ENCODE assay signal across 26 mouse cellular contexts in genomic region chr4:8427812-8428211, GRCm38 (mm10).
A peak's percentile ranks its signal among the peaks of the same experiment; 100 is the strongest.
DNase-seq lines count a peak whose midpoint lies in the region; ATAC-seq and TF ChIP-seq lines count a peak whose summit lies in the region.
"Had no signal": no experiment of that assay in that cellular context is flagged by ENCODE, and none has a peak within 500 bp of the region (broad histone marks: within the 10 kb centered on the region; RNA-seq: fewer than 3 reads in every experiment).

No protein-coding gene starts in this region.

- no peak for TF ChIP-seq CTCF in liver, postnatal 0 days (IDR thresholded peaks at IDR 0.05; ENCODE audit: low read depth)

- no peaks in the 10 kb centered on the region for H3K9me3 ChIP-seq in liver, embryonic 15.5 days (replicated peaks)
- no peaks in the 10 kb centered on the region for H3K9me3 ChIP-seq in liver, embryonic 12.5 days (replicated peaks)
- H3K9me3 ChIP-seq in neural tube, embryonic 15.5 days (replicated peaks): no peaks in the 10 kb centered on the region
- H3K9me3 ChIP-seq in liver, postnatal 0 days (ENCODE audit: low read length): no peaks in the 10 kb centered on the region
- H3K9me3 ChIP-seq in limb, embryonic 10.5 days (replicated peaks): no peaks in the 10 kb centered on the region
- H3K9me3 ChIP-seq: embryonic facial prominence, embryonic 12.5 days; embryonic facial prominence, embryonic 15.5 days; G1E; hindbrain, embryonic 12.5 days had no signal

- ATAC-seq in liver, embryonic 15.5 days (ENCODE audit: insufficient read depth): peak; percentile 37; the same call in 1 of the 2 replicates
- ATAC-seq in liver, embryonic 12.5 days: no peak
- ATAC-seq in neural tube, embryonic 15.5 days (ENCODE audit: low FRiP score): no peak
- ATAC-seq in liver, postnatal 0 days: peak; percentile 35; the same call in 1 of the 2 replicates
- ATAC-seq: forebrain, embryonic 14.5 days; forebrain, postnatal 0 days; Patski had no signal

- no peak overlapping the region for H3K4me2 ChIP-seq in liver, embryonic 15.5 days
- no peak overlapping the region for H3K4me2 ChIP-seq in liver, embryonic 12.5 days
- no peak overlapping the region for H3K4me2 ChIP-seq in neural tube, embryonic 15.5 days
- H3K4me2 ChIP-seq in liver, postnatal 0 days (ENCODE audit: low read depth, low read length): no peak overlapping the region
- H3K4me2 ChIP-seq: embryonic facial prominence, embryonic 12.5 days; embryonic facial prominence, embryonic 15.5 days; heart, embryonic 11.5 days; hindbrain, embryonic 12.5 days had no signal

- no peaks in the 10 kb centered on the region for H3K27me3 ChIP-seq in liver, embryonic 15.5 days
- no peaks in the 10 kb centered on the region for H3K27me3 ChIP-seq in liver, embryonic 12.5 days (replicated peaks)
- no peaks in the 10 kb centered on the region for H3K27me3 ChIP-seq in neural tube, embryonic 15.5 days (replicated peaks)
- no peaks in the 10 kb centered on the region for H3K27me3 ChIP-seq in liver, postnatal 0 days (ENCODE audit: insufficient read depth, low read length)
- H3K27me3 ChIP-seq in limb, embryonic 10.5 days (ENCODE audit: low read depth, poor library complexity, severe bottlenecking): no peaks in the 10 kb centered on the region
- H3K27me3 ChIP-seq: CH12.LX; embryonic facial prominence, embryonic 15.5 days; hindbrain, embryonic 12.5 days; Patski had no signal

- H3K27ac ChIP-seq in liver, embryonic 15.5 days (replicated peaks): no peak overlapping the region
- no peak overlapping the region for H3K27ac ChIP-seq in liver, embryonic 12.5 days
- H3K27ac ChIP-seq in neural tube, embryonic 15.5 days (replicated peaks): no peak overlapping the region
- no peak overlapping the region for H3K27ac ChIP-seq in liver, postnatal 0 days (ENCODE audit: low read depth)
- no peak overlapping the region for H3K27ac ChIP-seq in limb, embryonic 10.5 days
- H3K27ac ChIP-seq: embryonic facial prominence, embryonic 12.5 days; embryonic facial prominence, embryonic 15.5 days; gastrocnemius, adult 2 months; hindbrain, embryonic 12.5 days had no signal

- 61% methylated on average over 4 of the region's 4 CpGs for WGBS in liver, embryonic 15.5 days (ENCODE audit: insufficient replicate concordance)
- 58% methylated on average over 4 of the region's 4 CpGs for WGBS in liver, embryonic 12.5 days (ENCODE audit: insufficient replicate concordance)
- WGBS in neural tube, embryonic 15.5 days: 85% methylated on average over 4 of the region's 4 CpGs
- 59% methylated on average over 4 of the region's 4 CpGs for WGBS in liver, postnatal 0 days (ENCODE audit: insufficient replicate concordance)
- WGBS in limb, embryonic 10.5 days: 83% methylated on average over 4 of the region's 4 CpGs

- no peak for TF ChIP-seq EP300 in liver, postnatal 0 days (IDR thresholded peaks at IDR 0.05; ENCODE audit: low read depth)

- H3K36me3 ChIP-seq in liver, embryonic 15.5 days (replicated peaks): no peaks in the 10 kb centered on the region
- no peaks in the 10 kb centered on the region for H3K36me3 ChIP-seq in liver, embryonic 12.5 days
- no peaks in the 10 kb centered on the region for H3K36me3 ChIP-seq in neural tube, embryonic 15.5 days
- H3K36me3 ChIP-seq in liver, postnatal 0 days (replicated peaks; ENCODE audit: insufficient read depth, low read length): no peaks in the 10 kb centered on the region
- no peaks in the 10 kb centered on the region for H3K36me3 ChIP-seq in limb, embryonic 10.5 days
- H3K36me3 ChIP-seq: embryonic facial prominence, embryonic 12.5 days; embryonic facial prominence, embryonic 15.5 days; G1E; hindbrain, embryonic 12.5 days had no signal

- DNase-seq in neural tube, embryonic 10.5 days (ENCODE audit: extremely low spot score, low spot score): peak; percentile 10
- no peak for DNase-seq in liver, postnatal 0 days
- DNase-seq in limb, embryonic 10.5 days (ENCODE audit: low spot score): no peak
- no peak for DNase-seq in left cerebral cortex, adult 11 months (ENCODE audit: low spot score)
- DNase-seq: adrenal gland, postnatal 10 days; adrenal gland, postnatal 36 days; B cell, adult 2 months; cerebellum, adult 11 months; cerebellum, adult 2 months; cerebellum, adult 9-11 months; cerebellum, postnatal 25 days; forebrain, postnatal 0 days; gastrocnemius, adult 2 months; gastrocnemius, postnatal 14 days; heart, adult 11 months had no signal

- H3K4me1 ChIP-seq in liver, embryonic 15.5 days (replicated peaks): no peaks in the 10 kb centered on the region
- no peaks in the 10 kb centered on the region for H3K4me1 ChIP-seq in liver, embryonic 12.5 days
- peaks cover 3% of the 10 kb centered on the region; the same call in 1 of the 2 replicates for H3K4me1 ChIP-seq in neural tube, embryonic 15.5 days
- 0 out of 2 replicates have a peak, but pooled peaks cover 6% of the 10 kb centered on the region for H3K4me1 ChIP-seq in liver, postnatal 0 days (ENCODE audit: insufficient read depth)
- peaks cover 16% of the 10 kb centered on the region for H3K4me1 ChIP-seq in limb, embryonic 10.5 days

- no peak overlapping the region for H3K4me3 ChIP-seq in liver, embryonic 15.5 days (replicated peaks)
- no peak overlapping the region for H3K4me3 ChIP-seq in liver, embryonic 12.5 days
- no peak overlapping the region for H3K4me3 ChIP-seq in neural tube, embryonic 15.5 days (replicated peaks)
- no peak overlapping the region for H3K4me3 ChIP-seq in liver, postnatal 0 days (ENCODE audit: low read depth, low read length)
- H3K4me3 ChIP-seq in limb, embryonic 10.5 days: no peak overlapping the region
- H3K4me3 ChIP-seq: embryonic facial prominence, embryonic 12.5 days; embryonic facial prominence, embryonic 15.5 days; gastrocnemius, adult 2 months; hindbrain, embryonic 12.5 days had no signal

- no peak overlapping the region for H3K9ac ChIP-seq in liver, embryonic 15.5 days
- no peak overlapping the region for H3K9ac ChIP-seq in liver, embryonic 12.5 days
- no peak overlapping the region for H3K9ac ChIP-seq in neural tube, embryonic 15.5 days (replicated peaks)
- no peak overlapping the region for H3K9ac ChIP-seq in liver, postnatal 0 days (replicated peaks)
- H3K9ac ChIP-seq: embryonic facial prominence, embryonic 12.5 days; embryonic facial prominence, embryonic 15.5 days; forebrain, postnatal 0 days; hindbrain, embryonic 12.5 days had no signal

Comparison
In these comparisons a context has a peak if more than half of its experiments do, and no peak if none do; other contexts are left out.
1. ATAC-seq: peak in liver, embryonic 15.5 days (single experiment) and liver, postnatal 0 days (single experiment); none in liver, embryonic 12.5 days (single experiment) and neural tube, embryonic 15.5 days (single experiment).